In genomic region chr5:135329471-135329870, GRCm38 (mm10) we compare ENCODE assay signal across 29 mouse cellular contexts. TPM values are rescaled to one million over a fixed set of nuclear protein-coding genes. Genes with fewer than 3 reads are reported as not detected.
A peak's percentile ranks its signal among the peaks of the same experiment; 100 is the strongest.
DNase-seq lines count a peak whose midpoint lies in the region; ATAC-seq and TF ChIP-seq lines count a peak whose summit lies in the region.
"Had no signal": no experiment of that assay in that cellular context is flagged by ENCODE, and none has a peak within 500 bp of the region (broad histone marks: within the 10 kb centered on the region; RNA-seq: fewer than 3 reads in every experiment).

No protein-coding gene starts in this region.

- ATAC-seq in midbrain, embryonic 13.5 days = no peak
- no peak for ATAC-seq in kidney, embryonic 14.5 days (ENCODE audit: low FRiP score, low TSS enrichment)
- ATAC-seq: forebrain, embryonic 14.5 days had no signal

- peaks cover 9% of the 10 kb centered on the region for H3K4me1 ChIP-seq in heart, embryonic 10.5 days
- H3K4me1 ChIP-seq in heart, adult 2 months (ENCODE audit: control insufficient read depth, insufficient read depth, low read length) = no peaks in the 10 kb centered on the region
- peaks cover 10% of the 10 kb centered on the region for H3K4me1 ChIP-seq in midbrain, embryonic 10.5 days
- no peaks in the 10 kb centered on the region for H3K4me1 ChIP-seq in midbrain, embryonic 13.5 days (replicated peaks)
- H3K4me1 ChIP-seq in kidney, embryonic 14.5 days (ENCODE audit: control insufficient read depth, insufficient read depth, low read length) = no peaks in the 10 kb centered on the region
- H3K4me1 ChIP-seq: embryonic facial prominence, embryonic 13.5 days; embryonic facial prominence, embryonic 15.5 days; forebrain, embryonic 12.5 days had no signal

- no peaks in the 10 kb centered on the region for H3K79me2 ChIP-seq in heart, adult 2 months (replicated peaks; ENCODE audit: control insufficient read depth, insufficient read depth, low read length)

- TF ChIP-seq CTCF in heart, adult 2 months (IDR thresholded peaks at IDR 0.05) = no peak

- no peaks in the 10 kb centered on the region for H3K9me3 ChIP-seq in heart, embryonic 10.5 days
- no peaks in the 10 kb centered on the region for H3K9me3 ChIP-seq in midbrain, embryonic 10.5 days (replicated peaks)
- no peaks in the 10 kb centered on the region for H3K9me3 ChIP-seq in midbrain, embryonic 13.5 days
- H3K9me3 ChIP-seq in kidney, embryonic 14.5 days (ENCODE audit: control insufficient read depth, low read length) = no peaks in the 10 kb centered on the region
- H3K9me3 ChIP-seq: embryonic facial prominence, embryonic 13.5 days; embryonic facial prominence, embryonic 15.5 days; forebrain, embryonic 10.5 days; forebrain, embryonic 12.5 days had no signal

- no peak overlapping the region for H3K4me3 ChIP-seq in heart, embryonic 10.5 days
- H3K4me3 ChIP-seq in heart, adult 2 months = no peak overlapping the region
- H3K4me3 ChIP-seq in midbrain, embryonic 10.5 days = no peak overlapping the region
- no peak overlapping the region for H3K4me3 ChIP-seq in midbrain, embryonic 13.5 days (replicated peaks)
- no peak overlapping the region for H3K4me3 ChIP-seq in kidney, embryonic 14.5 days (ENCODE audit: low read length)
- H3K4me3 ChIP-seq: embryonic facial prominence, embryonic 13.5 days; embryonic facial prominence, embryonic 15.5 days; erythroblast, embryonic 14.5 days; forebrain, embryonic 10.5 days; forebrain, embryonic 12.5 days had no signal

- no peak for TF ChIP-seq EP300 in heart, adult 2 months (IDR thresholded peaks at IDR 0.05; ENCODE audit: insufficient read depth, low read depth, low read length)

- no peak overlapping the region for H3K27ac ChIP-seq in heart, embryonic 10.5 days
- no peak overlapping the region for H3K27ac ChIP-seq in heart, adult 2 months
- H3K27ac ChIP-seq in midbrain, embryonic 10.5 days (replicated peaks) = no peak overlapping the region
- no peak overlapping the region for H3K27ac ChIP-seq in midbrain, embryonic 13.5 days
- H3K27ac ChIP-seq in kidney, embryonic 14.5 days (ENCODE audit: low read depth, low read length) = no peak overlapping the region
- H3K27ac ChIP-seq: embryonic facial prominence, embryonic 13.5 days; embryonic facial prominence, embryonic 15.5 days; forebrain, embryonic 10.5 days; forebrain, embryonic 12.5 days had no signal

- DNase-seq in heart, embryonic 10.5 days (ENCODE audit: low spot score) = peak; percentile 66
- DNase-seq in heart, adult 2 months = no peak
- DNase-seq in midbrain, embryonic 10.5 days (ENCODE audit: low spot score) = peak; percentile 4
- peak; percentile 7 to 41 for DNase-seq in urinary bladder, postnatal 4 days (ENCODE audit: low spot score in 2 of 2)
- DNase-seq in urinary bladder, postnatal 25 days (ENCODE audit: low spot score) = no peak
- DNase-seq: adrenal gland, adult 2 months; adrenal gland, postnatal 10 days; adrenal gland, postnatal 25 days; cerebellum, adult 11 months; cerebellum, adult 18-20 months; cerebellum, adult 8-10 months; cerebellum, adult 9-11 months; cerebellum, postnatal 14 days; cerebellum, postnatal 36 days; embryo, embryonic 11 days had no signal

- H3K36me3 ChIP-seq in heart, embryonic 10.5 days = no peaks in the 10 kb centered on the region
- H3K36me3 ChIP-seq in heart, adult 2 months (ENCODE audit: control insufficient read depth, insufficient read depth, low read length) = no peaks in the 10 kb centered on the region
- H3K36me3 ChIP-seq in midbrain, embryonic 10.5 days = no peaks in the 10 kb centered on the region
- H3K36me3 ChIP-seq in midbrain, embryonic 13.5 days = no peaks in the 10 kb centered on the region
- no peaks in the 10 kb centered on the region for H3K36me3 ChIP-seq in kidney, embryonic 14.5 days (ENCODE audit: control insufficient read depth, insufficient read depth, low read length)
- H3K36me3 ChIP-seq: embryonic facial prominence, embryonic 13.5 days; embryonic facial prominence, embryonic 15.5 days; forebrain, embryonic 10.5 days; forebrain, embryonic 12.5 days had no signal

- 55% methylated on average over 4 of the region's 4 CpGs for WGBS in heart, embryonic 10.5 days
- WGBS in heart, adult 2 months = 74% methylated on average over 4 of the region's 4 CpGs
- 80% methylated on average over 4 of the region's 4 CpGs for WGBS in midbrain, embryonic 10.5 days
- 89% methylated on average over 4 of the region's 4 CpGs for WGBS in midbrain, embryonic 13.5 days
- WGBS in kidney, embryonic 14.5 days = 82% methylated on average over 4 of the region's 4 CpGs

- no peaks in the 10 kb centered on the region for H3K27me3 ChIP-seq in heart, embryonic 10.5 days (ENCODE audit: insufficient read depth, poor library complexity, severe bottlenecking)
- H3K27me3 ChIP-seq in heart, adult 2 months (ENCODE audit: control insufficient read depth, insufficient read depth, low read length) = no peaks in the 10 kb centered on the region
- no peaks in the 10 kb centered on the region for H3K27me3 ChIP-seq in midbrain, embryonic 10.5 days (ENCODE audit: low read depth, poor library complexity, severe bottlenecking)
- no peaks in the 10 kb centered on the region for H3K27me3 ChIP-seq in midbrain, embryonic 13.5 days
- no peaks in the 10 kb centered on the region for H3K27me3 ChIP-seq in kidney, embryonic 14.5 days (ENCODE audit: control insufficient read depth, insufficient read depth, low read length)
- H3K27me3 ChIP-seq: embryonic facial prominence, embryonic 13.5 days; embryonic facial prominence, embryonic 15.5 days; forebrain, embryonic 12.5 days had no signal

- no peak for TF ChIP-seq POLR2A in heart, adult 2 months (IDR thresholded peaks at IDR 0.05; ENCODE audit: insufficient read depth, low read depth, low read length)

- intact Hi-C loops in heart, adult 2 months (cut with DNase I) = no loop called here

- no peak overlapping the region for H3K4me2 ChIP-seq in midbrain, embryonic 13.5 days (replicated peaks)
- no peak overlapping the region for H3K4me2 ChIP-seq in kidney, embryonic 14.5 days (replicated peaks; ENCODE audit: low read depth, low read length)
- H3K4me2 ChIP-seq: embryonic facial prominence, embryonic 13.5 days; embryonic facial prominence, embryonic 15.5 days; forebrain, embryonic 12.5 days had no signal

- no peak overlapping the region for H3K9ac ChIP-seq in heart, adult 2 months (ENCODE audit: low read depth, low read length)
- H3K9ac ChIP-seq in midbrain, embryonic 13.5 days (replicated peaks) = no peak overlapping the region
- no peak overlapping the region for H3K9ac ChIP-seq in kidney, embryonic 14.5 days (ENCODE audit: low read depth, low read length)
- H3K9ac ChIP-seq: embryonic facial prominence, embryonic 13.5 days; embryonic facial prominence, embryonic 15.5 days; forebrain, embryonic 12.5 days had no signal

RNA-seq across cellular contexts. Expression of gene Fkbp6, which starts 20.4 kb away (rescaled TPM):
- polyA plus RNA-seq in heart, embryonic 10.5 days (2016; fragmentation: Nextera tagmentation; extraction: Ambion mirVana) = 0.15 and 0.21 TPM in 2 replicates
- total RNA-seq in heart, adult 2 months (2021) = under 1 TPM; 0.31 to 0.41 TPM
- 0.26 TPM in 1 of 2 replicates, not detected in the other for polyA plus RNA-seq in heart, adult 2 months (2012; rRNA removed)
- 0.11 TPM in 1 of 2 replicates, not detected in the other for polyA plus RNA-seq in midbrain, embryonic 10.5 days (2016; fragmentation: Nextera tagmentation; extraction: Ambion mirVana)
- 0.28 TPM in 1 of 2 replicates, not detected in the other for polyA plus RNA-seq in midbrain, embryonic 13.5 days (2015; fragmentation: Nextera tagmentation; extraction: Ambion mirVana)
- polyA plus RNA-seq in kidney, embryonic 14.5 days (2014; fragmentation: Nextera tagmentation; extraction: Ambion mirVana) = not detected in 2 replicates
- total RNA-seq: adrenal gland, adult 2 months; common myeloid progenitor, adult 5-6 weeks had no signal
- polyA plus RNA-seq: adrenal gland, adult 2 months; C2C12; embryonic facial prominence, embryonic 11.5 days; embryonic facial prominence, embryonic 13.5 days; embryonic facial prominence, embryonic 15.5 days; erythroblast, embryonic 14.5 days; forebrain, embryonic 14.5 days had no signal

RNA-seq across cellular contexts. Expression of gene Trim50, which starts 23.6 kb away (rescaled TPM):
- not detected in 2 replicates for polyA plus RNA-seq in heart, embryonic 10.5 days (2016; fragmentation: Nextera tagmentation; extraction: Ambion mirVana)
- under 1 TPM; 0.11 to 0.18 TPM for total RNA-seq in heart, adult 2 months (2021)
- polyA plus RNA-seq in heart, adult 2 months (2012; rRNA removed) = not detected in 2 replicates
- not detected in 2 replicates for polyA plus RNA-seq in midbrain, embryonic 10.5 days (2016; fragmentation: Nextera tagmentation; extraction: Ambion mirVana)
- 0.11 TPM in 1 of 2 replicates, not detected in the other for polyA plus RNA-seq in midbrain, embryonic 13.5 days (2015; fragmentation: Nextera tagmentation; extraction: Ambion mirVana)
- polyA plus RNA-seq in kidney, embryonic 14.5 days (2014; fragmentation: Nextera tagmentation; extraction: Ambion mirVana) = not detected in 2 replicates
- total RNA-seq: adrenal gland, adult 2 months; adrenal gland, postnatal 10 days; adrenal gland, postnatal 25 days; common myeloid progenitor, adult 5-6 weeks; ES-E14; MEL had no signal
- polyA plus RNA-seq: adrenal gland, adult 2 months; brain, embryonic 14.5 days; C2C12; embryonic facial prominence, embryonic 11.5 days; embryonic facial prominence, embryonic 15.5 days; erythroblast, embryonic 14.5 days; forebrain, embryonic 10.5 days; forebrain, embryonic 12.5 days; forebrain, embryonic 14.5 days had no signal

RNA-seq across cellular contexts. Expression of gene Nsun5, which starts 40.3 kb away (rescaled TPM):
- polyA plus RNA-seq in heart, embryonic 10.5 days (2016; fragmentation: Nextera tagmentation; extraction: Ambion mirVana) = 27.2 and 33.5 TPM in 2 replicates
- total RNA-seq in heart, adult 2 months (2021) = 10 to 100 TPM; 14.1 to 18.3 TPM
- 21.6 and 25.4 TPM in 2 replicates for polyA plus RNA-seq in heart, adult 2 months (2012; rRNA removed)
- 45.2 and 46.0 TPM in 2 replicates for polyA plus RNA-seq in midbrain, embryonic 10.5 days (2016; fragmentation: Nextera tagmentation; extraction: Ambion mirVana)
- polyA plus RNA-seq in midbrain, embryonic 13.5 days (2015; fragmentation: Nextera tagmentation; extraction: Ambion mirVana) = 30.8 and 33.9 TPM in 2 replicates
- polyA plus RNA-seq in kidney, embryonic 14.5 days (2014; fragmentation: Nextera tagmentation; extraction: Ambion mirVana) = 27.1 and 29.2 TPM in 2 replicates

Comparison
In these comparisons a context has a peak if more than half of its experiments do, and no peak if none do; other contexts are left out.
1. DNase-seq: peak in heart, embryonic 10.5 days (single experiment), midbrain, embryonic 10.5 days (single experiment) and urinary bladder, postnatal 4 days (2 of 2); none in heart, adult 2 months (0 of 2) and urinary bladder, postnatal 25 days (single experiment).